Mouse (Mus musculus): ENCODE results near the gene Gm30302.
"Not testable (repeated sequence)": the region's sequence is repeated elsewhere in the genome, so short reads cannot be mapped to it uniquely, and the experiment has no call there.

Gene Gm30302

GRCm38 (mm10) chr13:49798901-49799300, at the start of gene Gm30302:
Gm30302 (minus strand) TSS chr13:49799001.
- no peak for DNase-seq

- DNase-seq, result no peak
Observed at GRCm38 (mm10) chr13:49846751-49847150, 48.0 kb upstream of the Gm30302 start.

- no peak for DNase-seq
Observed at GRCm38 (mm10) chr13:49846141-49846540, 47.3 kb upstream of the Gm30302 start.

DNA sequence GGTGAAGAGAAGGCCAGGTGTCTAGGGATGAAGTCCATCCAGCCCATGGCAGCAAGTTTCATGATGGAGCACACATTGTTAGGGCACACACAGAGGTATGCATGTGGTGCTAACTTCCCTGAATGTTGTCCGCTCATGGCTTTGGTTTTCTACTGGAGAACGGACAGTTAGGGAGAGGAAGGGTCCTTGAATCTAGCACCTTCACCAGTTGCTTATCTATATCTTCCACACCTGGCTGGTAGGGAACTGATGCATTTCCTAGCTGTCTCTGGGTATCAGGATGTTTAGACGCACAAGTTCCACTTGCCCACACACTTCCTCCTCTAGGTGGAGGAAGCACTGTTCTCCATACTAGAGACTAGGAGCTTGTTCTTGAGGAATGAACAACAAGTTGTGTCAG, 46.9 kb upstream of the Gm30302 start:
- DNase-seq, result no peak

GRCm38 (mm10) chr13:49844071-49844470, 45.3 kb upstream of the Gm30302 start:
- DNase-seq, result no peak

DNA sequence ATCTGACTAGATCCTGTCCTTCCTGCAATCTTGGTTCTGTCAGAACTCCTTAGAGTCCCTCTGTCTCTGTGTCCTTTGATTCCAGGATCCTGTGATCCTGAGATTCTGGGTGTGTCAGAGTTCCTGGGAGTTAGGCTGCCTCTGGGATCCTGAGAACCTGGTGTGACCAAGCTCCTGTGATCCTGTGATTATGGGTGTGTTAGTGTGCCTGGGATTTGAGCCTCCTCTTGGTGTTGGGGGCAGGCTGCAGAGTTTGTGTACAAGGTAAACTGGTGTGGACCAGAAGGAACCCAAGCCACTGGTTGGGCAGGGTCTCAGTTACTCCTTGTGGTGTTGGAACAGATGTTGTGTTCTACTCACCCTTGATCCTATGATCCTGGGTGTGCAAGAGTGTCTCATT, 42.4 kb upstream of the Gm30302 start:
- no peak for DNase-seq

DNA sequence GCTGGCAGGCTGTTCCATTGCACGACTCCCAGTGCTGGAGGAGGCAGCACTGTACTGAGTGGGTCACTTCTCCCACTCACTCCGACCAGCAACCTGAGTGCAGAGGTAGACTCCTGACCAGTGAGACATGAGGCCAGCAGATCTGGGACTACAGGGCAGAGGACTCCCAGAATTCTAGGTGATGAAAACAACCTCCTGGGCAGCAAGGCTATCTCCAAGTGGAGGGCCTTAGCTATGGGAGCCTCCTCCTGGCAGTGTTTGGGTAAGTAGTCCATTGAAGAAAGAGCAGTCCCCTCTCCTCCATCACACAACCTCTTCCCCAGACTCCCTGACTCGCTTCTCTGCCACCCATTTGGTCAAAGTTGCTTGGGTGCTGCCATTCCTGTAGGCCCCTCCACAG, 31.6 kb upstream of the Gm30302 start:
- DNase-seq, result no peak

DNA sequence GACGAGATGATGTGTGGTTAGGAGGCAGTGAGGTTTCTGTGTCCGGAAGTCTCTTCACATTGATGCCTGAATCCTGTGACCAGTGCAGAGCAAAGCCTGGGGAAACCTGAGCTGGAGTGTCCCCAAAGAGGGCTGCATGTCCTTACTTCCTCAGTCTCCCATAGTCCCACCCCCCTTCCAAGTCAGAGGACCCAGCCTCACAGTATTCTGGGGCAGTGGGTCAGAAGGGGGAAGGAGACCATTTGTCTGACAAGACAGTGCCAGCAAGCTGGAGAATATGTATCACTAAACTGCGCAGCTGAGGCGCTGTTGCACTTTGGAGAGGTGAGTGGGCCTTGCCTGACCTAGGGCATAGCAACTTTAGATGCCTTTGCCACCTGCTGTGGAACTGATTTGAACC, 26.5 kb upstream of the Gm30302 start:
- DNase-seq, result no peak

DNA sequence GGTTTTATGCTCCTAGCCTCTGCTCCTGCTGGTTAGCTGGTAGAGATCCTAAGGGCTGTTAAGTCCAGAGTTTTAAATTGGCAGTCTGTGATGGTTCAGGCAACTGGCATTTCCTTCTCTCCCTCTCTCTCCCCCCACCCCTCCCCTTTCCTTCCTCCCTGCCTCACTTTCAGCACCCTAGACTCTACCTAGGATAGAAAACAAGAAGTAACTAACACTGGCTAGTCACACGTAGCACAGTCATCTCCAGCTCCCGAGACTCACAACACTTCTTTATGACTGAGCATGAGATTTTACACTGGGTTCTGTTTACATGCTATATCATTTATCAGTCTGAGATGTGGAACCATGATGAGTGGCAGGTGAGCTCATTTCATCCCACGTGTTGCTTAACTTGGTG, 16.2 kb upstream of the Gm30302 start:
- no peak for DNase-seq

GRCm38 (mm10) chr13:49814420-49814819, 15.6 kb upstream of the Gm30302 start:
- no peak for DNase-seq

GRCm38 (mm10) chr13:49807146-49807545, 8.3 kb upstream of the Gm30302 start:
- peak in 1 of 2 experiments; percentile 15 for DNase-seq

DNA sequence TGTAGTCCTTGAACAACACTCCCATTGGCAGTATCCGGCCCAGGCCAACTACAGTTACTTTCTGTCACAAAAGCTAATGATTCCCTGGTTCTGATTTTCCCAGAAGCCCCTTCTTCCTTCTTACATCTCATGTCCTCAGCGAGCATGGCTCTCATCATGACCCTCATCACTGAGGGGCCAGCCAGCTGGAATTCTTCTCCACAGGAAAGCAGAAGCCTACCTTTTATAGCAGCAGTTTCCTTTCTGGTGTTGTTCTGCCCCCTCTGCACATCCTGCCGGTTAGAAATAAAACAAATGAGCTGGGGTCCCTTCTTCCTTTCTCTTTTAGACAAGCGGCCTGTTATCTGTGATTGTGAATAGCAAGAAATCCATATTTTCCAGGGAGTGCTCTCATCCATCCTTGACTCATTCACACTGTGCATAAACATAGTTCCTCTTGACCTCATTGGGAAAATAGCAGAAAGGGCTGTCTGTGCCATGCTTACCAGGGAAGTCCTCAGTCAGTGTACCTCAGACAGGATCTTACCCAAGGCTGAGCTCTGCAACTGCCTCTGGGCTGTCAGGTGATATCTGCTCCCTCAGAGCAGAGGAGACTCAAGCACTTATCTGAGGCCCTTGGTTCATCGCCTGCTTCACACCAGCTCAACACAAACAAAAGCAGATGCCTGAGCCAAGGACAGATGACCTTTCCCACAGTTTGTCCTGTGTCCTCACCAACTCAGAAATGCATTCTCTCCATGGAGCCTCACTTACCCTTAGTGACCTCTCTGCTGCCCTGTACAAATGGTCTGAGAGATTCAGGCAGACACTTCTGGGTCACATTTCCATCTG, 10.0 kb downstream of the Gm30302 start:
- no peak for DNase-seq

DNA sequence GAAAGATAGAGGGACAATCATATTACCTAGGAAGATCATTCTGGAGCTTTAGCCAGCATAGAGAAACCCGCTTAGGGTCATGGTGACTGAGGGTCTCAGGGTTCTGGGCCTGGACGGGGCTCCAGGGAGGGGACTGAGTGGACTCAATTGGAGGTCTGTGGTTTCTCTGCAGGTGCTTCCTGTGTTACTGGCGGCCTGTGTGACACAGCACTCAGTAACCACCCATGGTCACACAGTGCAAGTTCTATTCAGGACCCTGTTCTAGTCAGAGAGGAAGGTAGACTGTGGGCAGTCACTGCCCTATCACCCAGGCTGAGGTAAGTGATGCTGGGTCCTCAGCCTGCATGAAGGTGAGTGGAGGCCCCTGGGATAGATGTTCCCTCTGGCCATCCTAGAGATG, 14.9 kb downstream of the Gm30302 start:
- no peak for DNase-seq

DNA sequence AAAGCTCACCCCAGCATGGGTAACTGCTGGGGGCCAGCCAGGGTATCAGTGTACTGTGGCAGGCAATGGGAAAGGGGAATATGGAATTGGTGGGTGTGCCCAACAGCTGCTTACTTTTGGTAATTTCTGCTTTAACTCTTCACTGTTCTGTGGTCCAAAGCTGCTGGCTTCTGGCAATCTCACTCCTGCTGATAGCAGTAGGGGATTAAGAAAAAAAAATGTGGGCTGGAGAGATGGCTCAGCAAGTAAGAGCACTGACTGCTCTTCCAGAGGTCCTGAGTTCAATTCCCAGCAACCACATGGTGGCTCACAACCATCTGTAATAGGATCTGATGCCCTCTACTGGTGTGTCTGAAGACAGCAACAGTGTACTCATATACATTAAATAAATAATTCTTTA, 27.3 kb downstream of the Gm30302 start:
- not testable (repeated sequence) for DNase-seq

DNA sequence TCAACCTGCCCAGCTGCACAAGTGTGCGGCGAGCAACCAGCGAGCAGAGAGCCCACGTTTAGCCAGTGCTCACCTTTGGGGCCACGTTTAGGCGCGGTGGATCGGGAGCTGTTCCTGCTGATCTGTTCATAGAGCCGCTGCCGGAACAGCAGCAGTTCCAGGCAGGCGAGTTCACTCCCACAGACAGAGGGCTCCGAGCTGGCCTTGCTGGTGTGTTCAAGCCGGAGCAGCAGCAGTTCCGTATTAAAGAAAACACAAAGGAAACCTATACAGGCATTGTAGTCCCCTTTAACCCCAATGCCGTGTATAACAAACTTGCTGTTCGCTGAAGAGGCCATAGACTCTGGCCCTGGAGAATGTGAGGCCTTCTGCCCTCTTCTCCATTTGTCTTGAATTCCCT, 29.7 kb downstream of the Gm30302 start:
- no peak for DNase-seq

GRCm38 (mm10) chr13:49768048-49768447, 30.8 kb downstream of the Gm30302 start:
- no peak for DNase-seq

GRCm38 (mm10) chr13:49766269-49766668, 32.5 kb downstream of the Gm30302 start:
- DNase-seq, result no peak

DNA sequence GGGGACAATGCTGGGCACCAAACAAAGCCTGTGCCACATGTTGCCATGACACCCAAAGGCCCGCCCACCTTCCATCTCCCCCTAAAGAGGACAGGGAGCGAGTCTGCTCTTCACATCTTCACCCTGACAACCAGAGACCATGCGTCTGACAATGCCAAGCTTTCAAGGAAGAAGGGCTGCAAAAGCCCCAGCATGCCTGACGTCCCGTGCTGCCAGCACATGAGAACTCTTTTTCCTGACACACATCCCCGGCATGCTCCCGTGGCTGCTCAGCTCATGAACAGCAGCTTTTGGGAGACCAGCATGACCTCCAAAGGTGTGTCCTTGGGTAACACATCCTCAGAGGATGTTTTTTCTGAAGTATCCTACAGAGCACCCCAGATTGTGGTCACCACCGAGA, 33.5 kb downstream of the Gm30302 start:
- DNase-seq, result no peak

- DNase-seq, result no peak
Observed at GRCm38 (mm10) chr13:49762208-49762607, 36.6 kb downstream of the Gm30302 start.

- no peak for DNase-seq
Observed at GRCm38 (mm10) chr13:49760675-49761074, 38.1 kb downstream of the Gm30302 start.

DNA sequence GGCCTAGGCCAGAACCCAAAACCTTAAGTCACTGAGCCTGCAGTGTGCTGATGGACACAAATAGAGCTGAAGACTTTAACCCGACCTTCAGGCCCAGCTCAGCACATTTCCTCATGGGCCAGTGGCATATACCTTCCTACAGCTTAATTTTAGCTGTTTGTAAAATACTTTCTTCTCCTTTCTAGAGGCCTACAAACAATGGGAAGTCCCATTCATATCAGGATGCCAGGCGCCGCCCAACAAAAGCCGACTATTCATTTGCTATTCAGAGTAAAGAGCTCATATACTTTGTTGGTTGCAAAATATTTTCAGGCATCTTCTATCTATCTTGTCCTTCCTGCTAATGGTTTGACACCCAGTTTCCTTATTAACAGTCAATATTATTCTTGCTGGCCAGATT, 40.8 kb downstream of the Gm30302 start:
- no peak for DNase-seq

DNA sequence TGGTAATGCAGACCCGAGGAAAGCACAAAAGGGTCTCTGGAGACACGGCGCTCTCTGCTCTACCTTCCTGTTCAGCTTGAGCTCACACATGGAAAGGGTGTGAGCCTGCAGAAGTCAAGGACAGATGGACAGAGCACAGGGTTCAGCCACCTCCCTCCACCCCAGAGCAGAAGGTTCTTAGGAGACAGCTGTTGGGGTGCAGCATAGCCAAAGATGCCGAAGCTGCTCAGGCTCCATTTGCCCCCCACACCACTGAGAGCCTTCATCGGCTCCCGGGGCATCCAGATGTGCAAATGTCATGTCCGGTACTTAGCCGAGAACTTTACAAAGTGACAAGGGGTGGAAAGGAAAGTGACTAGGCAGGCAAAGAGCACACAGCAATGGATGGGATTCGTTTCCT, 42.2 kb downstream of the Gm30302 start:
- no peak for DNase-seq

DNA sequence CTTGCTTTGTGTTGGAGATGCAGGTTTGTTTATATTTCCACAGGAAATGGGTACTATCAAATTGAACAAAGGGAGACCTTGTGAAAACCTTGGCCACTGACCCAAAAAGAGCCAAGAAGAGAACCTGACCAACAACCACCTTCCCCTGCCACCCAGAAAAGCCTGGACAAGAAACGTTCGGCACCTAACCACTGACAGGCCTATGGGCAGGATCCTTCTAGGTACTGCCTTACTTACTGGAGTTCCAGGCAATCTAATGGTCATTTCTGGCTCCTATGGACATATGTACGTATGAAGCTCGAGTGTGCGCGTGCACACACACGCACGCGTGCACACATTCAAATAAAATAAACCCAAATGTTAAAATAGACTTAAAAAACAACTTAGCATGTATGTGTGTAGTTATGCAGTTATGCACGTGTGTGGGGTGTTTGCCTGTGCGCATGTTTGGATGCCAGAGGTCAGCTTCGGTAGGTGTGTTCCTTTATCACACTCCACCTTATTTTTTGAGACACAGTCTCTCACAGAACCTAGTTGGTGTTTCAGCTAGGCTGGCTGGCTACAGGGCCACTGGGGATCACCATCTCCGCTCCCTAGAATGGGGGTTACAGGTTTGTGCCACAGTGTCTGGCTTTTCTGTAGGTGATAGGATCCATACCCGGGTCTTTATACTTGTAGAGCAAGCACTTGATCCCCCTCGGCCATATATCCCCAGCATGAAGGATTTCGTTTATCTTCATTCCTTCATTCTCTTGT, 57.3 kb downstream of the Gm30302 start:
- DNase-seq, result no peak

- DNase-seq, result no peak
Observed at GRCm38 (mm10) chr13:49738011-49738410, 60.8 kb downstream of the Gm30302 start.
